Comparison of ENCODE assay signal across 9 mouse cellular contexts in the genomic region with DNA sequence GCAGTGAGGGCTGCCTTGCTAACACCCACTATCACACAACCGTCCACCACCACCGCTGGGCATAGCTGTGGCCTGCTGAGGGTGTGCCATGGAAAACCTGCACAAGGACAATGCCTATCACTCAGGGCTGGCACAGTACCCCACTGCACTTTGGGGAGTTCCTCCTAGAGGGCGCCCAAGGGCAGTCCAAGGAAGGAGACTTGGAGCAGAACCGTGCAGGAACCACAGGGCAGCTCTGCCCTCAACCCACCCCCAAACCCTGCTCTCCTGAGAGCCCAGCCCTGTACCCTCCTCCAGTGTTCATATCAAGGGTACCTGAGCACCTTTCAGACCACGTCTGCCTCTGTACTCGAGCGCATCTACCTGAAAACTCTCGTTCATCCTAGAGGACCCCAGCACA. TPM values are rescaled to one million over a fixed set of nuclear protein-coding genes. Genes with fewer than 3 reads are reported as not detected.
A peak's percentile ranks its signal among the peaks of the same experiment; 100 is the strongest.
DNase-seq lines count a peak whose midpoint lies in the region; ATAC-seq and TF ChIP-seq lines count a peak whose summit lies in the region.
"Had no signal": no experiment of that assay in that cellular context is flagged by ENCODE, and none has a peak within 500 bp of the region (broad histone marks: within the 10 kb centered on the region; RNA-seq: fewer than 3 reads in every experiment).

No protein-coding gene starts in this region.

- no peaks in the 10 kb centered on the region for H3K4me1 ChIP-seq in liver, embryonic 12.5 days
- H3K4me1 ChIP-seq in hindbrain, embryonic 10.5 days (replicated peaks) = no peaks in the 10 kb centered on the region
- H3K4me1 ChIP-seq in thymus, adult 2 months (replicated peaks; ENCODE audit: control insufficient read depth, insufficient read depth, low read length) = no peaks in the 10 kb centered on the region
- H3K4me1 ChIP-seq: liver, embryonic 13.5 days had no signal

- 41% methylated on average over 8 of the region's 8 CpGs for whole genome bisulfite sequencing in liver, embryonic 12.5 days (ENCODE audit: insufficient replicate concordance)
- 39% methylated on average over 8 of the region's 8 CpGs for WGBS in hindbrain, embryonic 10.5 days
- 59% methylated on average over 8 of the region's 8 CpGs for WGBS in thymus, adult 2 months

- 0 out of 2 replicates have a peak, but pooled peaks have one; percentile 28 for TF ChIP-seq CTCF in thymus, adult 2 months (IDR thresholded peaks at IDR 0.05; ENCODE audit: borderline replicate concordance, control insufficient read depth, extremely low read depth, insufficient read depth, low read length, poor library complexity)

- DNase-seq in liver = peak; percentile 36
- DNase-seq in adrenal gland, adult 8-10 months = peak; percentile 44
- peak; percentile 62 for DNase-seq in embryo, embryonic 10.5 days (ENCODE audit: low spot score)
- DNase-seq in hindbrain, embryonic 10.5 days (ENCODE audit: low spot score) = peak; percentile 46
- peak; percentile 61 for DNase-seq in layer of hippocampus, adult 9-11 months
- DNase-seq in thymus, adult 2 months = peak; percentile 57
- DNase-seq: liver, embryonic 13.5 days had no signal

- no peak overlapping the region for H3K27ac ChIP-seq in liver, embryonic 12.5 days
- no peak overlapping the region for H3K27ac ChIP-seq in hindbrain, embryonic 10.5 days
- no peak overlapping the region for H3K27ac ChIP-seq in thymus, adult 2 months (ENCODE audit: control insufficient read depth, insufficient read depth, low read length)
- H3K27ac ChIP-seq: liver, embryonic 13.5 days had no signal

- no peaks in the 10 kb centered on the region for H3K9me3 ChIP-seq in liver, embryonic 12.5 days (replicated peaks)
- no peaks in the 10 kb centered on the region for H3K9me3 ChIP-seq in hindbrain, embryonic 10.5 days
- H3K9me3 ChIP-seq: liver, embryonic 13.5 days had no signal

- H3K27me3 ChIP-seq in liver, embryonic 12.5 days (replicated peaks) = no peaks in the 10 kb centered on the region
- no peaks in the 10 kb centered on the region for H3K27me3 ChIP-seq in hindbrain, embryonic 10.5 days (ENCODE audit: insufficient read depth, poor library complexity, severe bottlenecking)
- no peaks in the 10 kb centered on the region for H3K27me3 ChIP-seq in thymus, adult 2 months (ENCODE audit: control insufficient read depth, insufficient read depth, low read length)
- H3K27me3 ChIP-seq: liver, embryonic 13.5 days had no signal

- H3K9ac ChIP-seq in liver, embryonic 12.5 days = no peak overlapping the region
- H3K9ac ChIP-seq: liver, embryonic 13.5 days had no signal

- no peak overlapping the region for H3K4me2 ChIP-seq in liver, embryonic 12.5 days
- H3K4me2 ChIP-seq: liver, embryonic 13.5 days had no signal

- no peak for TF ChIP-seq POLR2A in thymus, adult 2 months (IDR thresholded peaks at IDR 0.05; ENCODE audit: control insufficient read depth, extremely low read depth, insufficient read depth, low read length, poor library complexity)

- no peak overlapping the region for H3K4me3 ChIP-seq in liver, embryonic 12.5 days
- H3K4me3 ChIP-seq in hindbrain, embryonic 10.5 days = no peak overlapping the region
- no peak overlapping the region for H3K4me3 ChIP-seq in thymus, adult 2 months (ENCODE audit: control insufficient read depth, insufficient read depth, low read length)
- H3K4me3 ChIP-seq: liver, embryonic 13.5 days had no signal

- ATAC-seq in liver, embryonic 12.5 days = no peak; the same call in 1 of the 2 replicates
- peak; percentile 85 for ATAC-seq in megakaryocyte progenitor cell, adult 5-6 weeks (replicated peaks; ENCODE audit: poor library complexity)

- H3K36me3 ChIP-seq in liver, embryonic 12.5 days = no peaks in the 10 kb centered on the region
- no peaks in the 10 kb centered on the region for H3K36me3 ChIP-seq in hindbrain, embryonic 10.5 days
- H3K36me3 ChIP-seq in thymus, adult 2 months (ENCODE audit: control insufficient read depth, insufficient read depth, low read length) = no peaks in the 10 kb centered on the region
- H3K36me3 ChIP-seq: liver, embryonic 13.5 days had no signal

RNA-seq across cellular contexts. Expression of gene Ogdhl, which starts 11.9 kb away (rescaled TPM):
- polyA plus RNA-seq in liver, embryonic 12.5 days (2016; fragmentation: Nextera tagmentation; extraction: Ambion mirVana) = 2.9 and 3.6 TPM in 2 replicates
- 10 to 100 TPM; 12.2 to 18.3 (median 15.2) TPM for total RNA-seq in adrenal gland, adult 8-10 months (2022)
- polyA plus RNA-seq in hindbrain, embryonic 10.5 days (2016; fragmentation: Nextera tagmentation; extraction: Ambion mirVana) = 15.7 and 17.8 TPM in 2 replicates
- total RNA-seq in megakaryocyte progenitor cell, adult 5-6 weeks (2015) = not detected in 2 replicates
- total RNA-seq in megakaryocyte progenitor cell, adult 5-6 weeks (2017) = not detected in 2 replicates
- 1.4 and 6.6 TPM in 2 replicates for polyA plus RNA-seq in thymus, adult 2 months (2012; rRNA removed)
